Mouse (Mus musculus) neural tube, embryonic 14.5 days (tissue): ENCODE data around the gene Kcnt2. TPM values are rescaled to one million over a fixed set of nuclear protein-coding genes. Genes with fewer than 3 reads are reported as not detected.
A peak's percentile ranks its signal among the peaks of the same experiment; 100 is the strongest.

Experiments
- ATAC-seq: fragments of 200-750 bp; cut with Nextera tagmentation; 2 replicates; pipeline ENCODE4 v1.8.0; 2017; ENCODE audit warnings: low read depth, mild to moderate bottlenecking, moderate TSS enrichment, moderate library complexity
- H3K27ac ChIP-seq: fragments of 300-500 bp; sonication (generic); 2 replicates; pipeline ENCODE4 v1.5.1; 2014; ENCODE audit warnings: low read depth, mild to moderate bottlenecking, control low read depth, low read length, moderate library complexity, mixed read lengths
- H3K27me3 ChIP-seq: fragments of 300-500 bp; sonication (generic); 2 replicates; pipeline ENCODE4 v1.6.1; 2014; ENCODE audit warnings: low read length; ENCODE audit not compliant: control insufficient read depth, insufficient read depth
- H3K36me3 ChIP-seq: fragments of 300-500 bp; sonication (generic); 2 replicates; pipeline ENCODE4 v1.6.1; 2014; ENCODE audit warnings: low read length, mixed read lengths; ENCODE audit not compliant: control insufficient read depth, insufficient read depth
- H3K4me1 ChIP-seq: fragments of 300-500 bp; sonication (generic); 2 replicates; pipeline ENCODE4 v1.6.1; 2014; ENCODE audit warnings: low read length; ENCODE audit not compliant: control insufficient read depth, insufficient read depth
- H3K4me2 ChIP-seq: fragments of 300-500 bp; sonication (generic); 2 replicates; pipeline ENCODE4 v1.6.1; 2014; ENCODE audit warnings: mild to moderate bottlenecking, low read depth, low read length, control low read depth
- H3K4me3 ChIP-seq: fragments of 300-500 bp; sonication (generic); 2 replicates; pipeline ENCODE4 v1.5.1; 2014; ENCODE audit warnings: low read depth, low read length, control low read depth, mixed read lengths
- H3K9ac ChIP-seq: fragments of 300-500 bp; sonication (generic); replicated peaks from 2 replicates; pipeline ENCODE4 v1.6.1; 2014; ENCODE audit warnings: low read depth, mild to moderate bottlenecking, control low read depth, low read length, mixed read lengths
- H3K9me3 ChIP-seq: fragments of 300-500 bp; sonication (generic); 2 replicates; pipeline ENCODE4 v1.6.1; 2016; ENCODE audit warnings: low read length; ENCODE audit not compliant: control insufficient read depth
- WGBS: fragments of 180-500 bp; shearing (Covaris S2); extraction: QIAGEN DNeasy Blood & Tissue Kit; methylation state at CpG from one replicate; pipeline ENCODE4 v1.1.7; 2014; 5-methylcytosine and 5-hydroxymethylcytosine counted together
- polyA plus RNA-seq: library from polyadenylated mRNA; unstranded; fragments of >200 nt; fragmentation: Nextera tagmentation; extraction: Ambion mirVana; gene quantifications from 2 replicates; pipeline ENCODE4 v1.2.1, GENCODE M21; 2014

Kcnt2 gene
- polyA plus RNA-seq = 5.4 and 6.2 TPM in 2 replicates

GRCm38 (mm10) chr1:140245876-140246597 is at the start of gene Kcnt2:
Gene Kcnt2, plus strand, starts transcription at chr1:140246158.
- no peaks in the 10 kb centered on the region for H3K27me3 ChIP-seq
- H3K4me2 ChIP-seq = peak within 1 kb of the TSS; percentile 89
- ATAC-seq = peak; percentile 78
- no peaks in the 10 kb centered on the region for H3K36me3 ChIP-seq
- peaks cover 3% of the 10 kb centered on the region; the same call in 1 of the 2 replicates for H3K4me1 ChIP-seq
- no peaks in the 10 kb centered on the region for H3K9me3 ChIP-seq
- WGBS = 1% methylated on average over 21 of the region's 21 CpGs
- H3K4me3 ChIP-seq = peak within 1 kb of the TSS; percentile 44
- peak within 1 kb of the TSS; percentile 46 for H3K9ac ChIP-seq
- no peak within 1 kb of the TSS for H3K27ac ChIP-seq

- no peaks in the 10 kb centered on the region for H3K9me3 ChIP-seq
- H3K4me1 ChIP-seq = no peaks in the 10 kb centered on the region
- WGBS = 80% methylated on average over 2 of the region's 2 CpGs
- no peaks in the 10 kb centered on the region for H3K27me3 ChIP-seq
- no peaks in the 10 kb centered on the region for H3K36me3 ChIP-seq
- H3K4me3 ChIP-seq = no peak overlapping the region
- ATAC-seq = no peak
- H3K27ac ChIP-seq = no peak overlapping the region
- no peak overlapping the region for H3K9ac ChIP-seq
- no peak overlapping the region for H3K4me2 ChIP-seq
These were observed 40.6 kb upstream of the Kcnt2 start for GRCm38 (mm10) chr1:140205329-140205728.

- no peak for ATAC-seq
- no peaks in the 10 kb centered on the region for H3K27me3 ChIP-seq
- H3K4me1 ChIP-seq = no peaks in the 10 kb centered on the region
- no peak overlapping the region for H3K4me2 ChIP-seq
- no peaks in the 10 kb centered on the region for H3K36me3 ChIP-seq
- no peak overlapping the region for H3K4me3 ChIP-seq
- H3K9me3 ChIP-seq = no peaks in the 10 kb centered on the region
- no peak overlapping the region for H3K27ac ChIP-seq
- no peak overlapping the region for H3K9ac ChIP-seq
- 70% methylated on average over 2 of the region's 3 CpGs for WGBS
These were observed 20.7 kb upstream of the Kcnt2 start for GRCm38 (mm10) chr1:140225221-140225620.

- Histone ChIP-seq H3K9ac (no peak overlapping the region), H3K36me3 (no peaks in the 10 kb centered on the region), H3K4me2 (no peak overlapping the region), H3K27ac (no peak overlapping the region), H3K4me1 (no peaks in the 10 kb centered on the region), H3K4me3 (no peak overlapping the region), H3K27me3 (no peaks in the 10 kb centered on the region), H3K9me3 (no peaks in the 10 kb centered on the region)
- 85% methylated on average over 8 of the region's 8 CpGs for WGBS
- ATAC-seq = no peak
These were observed 19.3 kb upstream of the Kcnt2 start for GRCm38 (mm10) chr1:140226673-140227072.

GRCm38 (mm10) chr1:140245465-140245864 is 493 bp upstream of the Kcnt2 start:
- peaks cover 3% of the 10 kb centered on the region; the same call in 1 of the 2 replicates for H3K4me1 ChIP-seq

GRCm38 (mm10) chr1:140264696-140265095 is 18.7 kb downstream of the Kcnt2 start:
- Histone ChIP-seq H3K9me3 (no peaks in the 10 kb centered on the region), H3K4me1 (no peaks in the 10 kb centered on the region), H3K9ac (no peak overlapping the region), H3K4me3 (no peak overlapping the region), H3K4me2 (no peak overlapping the region), H3K27ac (no peak overlapping the region), H3K27me3 (no peaks in the 10 kb centered on the region), H3K36me3 (no peaks in the 10 kb centered on the region)
- ATAC-seq = no peak
- 74% methylated on average over 3 of the region's 3 CpGs for WGBS

More at GRCm38 (mm10) chr1:140245465-140245864, 493 bp upstream of the Kcnt2 start:
- H3K9ac ChIP-seq = peak overlapping the region; percentile 46; the same call in 1 of the 2 replicates
- H3K4me3 ChIP-seq = peak overlapping the region; percentile 44
- H3K27ac ChIP-seq = no peak overlapping the region
- WGBS = 0% methylated on average over 17 of the region's 17 CpGs
- peak overlapping the region; percentile 89 for H3K4me2 ChIP-seq
- H3K9me3 ChIP-seq = no peaks in the 10 kb centered on the region
- no peaks in the 10 kb centered on the region for H3K36me3 ChIP-seq
- H3K27me3 ChIP-seq = no peaks in the 10 kb centered on the region
- peak; percentile 99 for ATAC-seq

GRCm38 (mm10) chr1:140266047-140266446 is 20.1 kb downstream of the Kcnt2 start:
- 85% methylated on average over 5 of the region's 5 CpGs for WGBS

GRCm38 (mm10) chr1:140266643-140267286 is 20.8 kb downstream of the Kcnt2 start:
- H3K36me3 ChIP-seq = no peaks in the 10 kb centered on the region
- no peak overlapping the region for H3K9ac ChIP-seq
- ATAC-seq = no peak
- no peaks in the 10 kb centered on the region for H3K4me1 ChIP-seq
- H3K4me2 ChIP-seq = no peak overlapping the region
- H3K27me3 ChIP-seq = no peaks in the 10 kb centered on the region
- H3K9me3 ChIP-seq = no peaks in the 10 kb centered on the region
- no peak overlapping the region for H3K4me3 ChIP-seq
- WGBS = 21% methylated on average over 8 of the region's 8 CpGs
- no peak overlapping the region for H3K27ac ChIP-seq

More at GRCm38 (mm10) chr1:140266047-140266446, 20.1 kb downstream of the Kcnt2 start:
- no peak overlapping the region for H3K4me3 ChIP-seq
- H3K4me2 ChIP-seq = no peak overlapping the region
- no peaks in the 10 kb centered on the region for H3K36me3 ChIP-seq
- ATAC-seq = no peak
- H3K27ac ChIP-seq = no peak overlapping the region
- no peaks in the 10 kb centered on the region for H3K4me1 ChIP-seq
- no peaks in the 10 kb centered on the region for H3K27me3 ChIP-seq
- no peak overlapping the region for H3K9ac ChIP-seq
- H3K9me3 ChIP-seq = no peaks in the 10 kb centered on the region

- 37% methylated on average over 2 of the region's 2 CpGs for WGBS
- Histone ChIP-seq H3K4me3 (no peak overlapping the region), H3K27ac (no peak overlapping the region), H3K27me3 (no peaks in the 10 kb centered on the region), H3K4me2 (no peak overlapping the region), H3K9me3 (no peaks in the 10 kb centered on the region), H3K36me3 (no peaks in the 10 kb centered on the region), H3K4me1 (no peaks in the 10 kb centered on the region), H3K9ac (no peak overlapping the region)
- ATAC-seq = no peak
These were observed 21.3 kb downstream of the Kcnt2 start for GRCm38 (mm10) chr1:140267288-140267687.
